Mouse (Mus musculus) spleen, postnatal 36 days (tissue): ENCODE data around the gene Gfra1.
A peak's percentile ranks its signal among the peaks of the same experiment; 100 is the strongest.

Experiments used
- DNase-seq, 2 experiments: peaks; one replicate each; pipeline ENCODE4 v3.0.0; 2022; ENCODE audit warnings: low spot score in 2 of 2, mixed read lengths in 1 of 2

Gfra1 gene

GRCm38 (mm10) chr19:58455496-58456061 is at the start of gene Gfra1:
Gene Gfra1, minus strand, starts transcription at chr19:58455909.
- peak; percentile 26 to 27 for DNase-seq

GRCm38 (mm10) chr19:58500049-58500448 is 44.3 kb upstream of the Gfra1 start:
- DNase-seq: no peak

- DNase-seq: no peak
Measured at GRCm38 (mm10) chr19:58499420-58499966, 43.8 kb upstream of the Gfra1 start.

GRCm38 (mm10) chr19:58497106-58497505 is 41.4 kb upstream of the Gfra1 start:
- no peak for DNase-seq

- DNase-seq: no peak
Measured at GRCm38 (mm10) chr19:58486686-58487085, 31.0 kb upstream of the Gfra1 start.

GRCm38 (mm10) chr19:58482373-58482977 is 26.8 kb upstream of the Gfra1 start:
- DNase-seq: no peak

GRCm38 (mm10) chr19:58474251-58474650 is 18.5 kb upstream of the Gfra1 start:
- DNase-seq: no peak

GRCm38 (mm10) chr19:58469421-58469820 is 13.7 kb upstream of the Gfra1 start:
- peak; percentile 64 to 69 for DNase-seq

GRCm38 (mm10) chr19:58468331-58468730 is 12.6 kb upstream of the Gfra1 start:
- no peak for DNase-seq

- DNase-seq: no peak
Measured at GRCm38 (mm10) chr19:58463755-58464154, 8.0 kb upstream of the Gfra1 start.

- no peak for DNase-seq
Measured at GRCm38 (mm10) chr19:58460361-58461022, 4.8 kb upstream of the Gfra1 start.

GRCm38 (mm10) chr19:58456491-58457061 is 867 bp upstream of the Gfra1 start:
- DNase-seq: no peak

GRCm38 (mm10) chr19:58455061-58455495 is 631 bp downstream of the Gfra1 start:
- DNase-seq: peak in 1 of 2 experiments; percentile 6

- DNase-seq: peak in 1 of 2 experiments; percentile 9
Measured at GRCm38 (mm10) chr19:58454261-58455060, 1.2 kb downstream of the Gfra1 start.

- peak in 1 of 2 experiments; percentile 4 for DNase-seq
Measured at GRCm38 (mm10) chr19:58453581-58453980, 2.1 kb downstream of the Gfra1 start.

GRCm38 (mm10) chr19:58452941-58453551 is 2.7 kb downstream of the Gfra1 start:
- peak; percentile 46 for DNase-seq

GRCm38 (mm10) chr19:58452178-58452819 is 3.4 kb downstream of the Gfra1 start:
- no peak for DNase-seq

- DNase-seq: no peak
Measured at GRCm38 (mm10) chr19:58451323-58451722, 4.4 kb downstream of the Gfra1 start.

GRCm38 (mm10) chr19:58450716-58451115 is 5.0 kb downstream of the Gfra1 start:
- DNase-seq: no peak
